Mouse (Mus musculus) right cerebral cortex, adult 18-20 months (tissue): ENCODE data around the gene Mrpl38.
"Not testable (repeated sequence)": the region's sequence is repeated elsewhere in the genome, so short reads cannot be mapped to it uniquely, and the experiment has no call there.

Experiments
- DNase-seq: peaks from one replicate; pipeline ENCODE4 v3.0.0; 2022; ENCODE audit warnings: mixed read lengths

The Mrpl38 gene

GRCm38 (mm10) chr11:116110131-116110530 is 28.5 kb downstream of the Mrpl38 start:
- no peak for DNase-seq

- no peak for DNase-seq
Measured at GRCm38 (mm10) chr11:116109441-116110081, 29.1 kb downstream of the Mrpl38 start.

- peak; percentile 48 for DNase-seq
Measured at GRCm38 (mm10) chr11:116108464-116109137, 30.1 kb downstream of the Mrpl38 start.

GRCm38 (mm10) chr11:116107777-116108285 is 30.8 kb downstream of the Mrpl38 start:
- DNase-seq = no peak

- DNase-seq = no peak
Measured at GRCm38 (mm10) chr11:116106963-116107776, 31.5 kb downstream of the Mrpl38 start.

- DNase-seq = no peak
Measured at GRCm38 (mm10) chr11:116106154-116106962, 32.3 kb downstream of the Mrpl38 start.

GRCm38 (mm10) chr11:116105065-116105464 is 33.6 kb downstream of the Mrpl38 start:
- no peak for DNase-seq

- DNase-seq = no peak
Measured at GRCm38 (mm10) chr11:116104006-116104646, 34.5 kb downstream of the Mrpl38 start.

- DNase-seq = no peak
Measured at GRCm38 (mm10) chr11:116103572-116103971, 35.1 kb downstream of the Mrpl38 start.

- no peak for DNase-seq
Measured at GRCm38 (mm10) chr11:116102472-116102871, 36.2 kb downstream of the Mrpl38 start.

GRCm38 (mm10) chr11:116101931-116102381 is 36.7 kb downstream of the Mrpl38 start:
- no peak for DNase-seq

GRCm38 (mm10) chr11:116100839-116101238 is 37.8 kb downstream of the Mrpl38 start:
- no peak for DNase-seq

- no peak for DNase-seq
Measured at GRCm38 (mm10) chr11:116100385-116100784, 38.3 kb downstream of the Mrpl38 start.

GRCm38 (mm10) chr11:116099462-116099861 is 39.2 kb downstream of the Mrpl38 start:
- DNase-seq = no peak

GRCm38 (mm10) chr11:116098711-116099460 is 39.8 kb downstream of the Mrpl38 start:
- DNase-seq = no peak

GRCm38 (mm10) chr11:116096213-116097108 is 42.2 kb downstream of the Mrpl38 start:
- DNase-seq = no peak

GRCm38 (mm10) chr11:116095573-116095972 is 43.1 kb downstream of the Mrpl38 start:
- DNase-seq = no peak

- DNase-seq = no peak
Measured at GRCm38 (mm10) chr11:116093771-116094565, 44.7 kb downstream of the Mrpl38 start.

- DNase-seq = not testable (repeated sequence)
Measured at GRCm38 (mm10) chr11:116092959-116093358, 45.7 kb downstream of the Mrpl38 start.
